Mouse (Mus musculus): ENCODE data around the gene Slc30a2.

GRCm38 (mm10) chr4:134397732-134398131 lies 54.8 kb downstream of the Slc30a2 start:
- no peak for TF ChIP-seq CTCF (IDR thresholded peaks at IDR 0.05; ENCODE audit: low read depth)
- TF ChIP-seq EP300 (IDR thresholded peaks at IDR 0.05; ENCODE audit: low read depth) = no peak

Data from heart, postnatal 0 days (tissue).